7 mouse cellular contexts compared by ENCODE assay signal in genomic region chr1:118310780-118311621, GRCm38 (mm10). TPM values are rescaled to one million over a fixed set of nuclear protein-coding genes. Genes with fewer than 3 reads are reported as not detected.
DNase-seq lines count a peak whose midpoint lies in the region; ATAC-seq and TF ChIP-seq lines count a peak whose summit lies in the region.

No protein-coding gene starts in this region.

- peak; percentile 94 for DNase-seq in adrenal gland, adult 2 months
- peak; percentile 88 for DNase-seq in embryo, embryonic 11.5 days (ENCODE audit: low read depth, low spot score)
- peak; percentile 73 to 87 for DNase-seq in gastrocnemius, postnatal 4 days (ENCODE audit: low spot score in 2 of 2)
- peak; percentile 89 for DNase-seq in left cerebral cortex, postnatal 4 days

- peak overlapping the region; percentile 77 for H3K4me3 ChIP-seq in intestine, postnatal 0 days (ENCODE audit: low read depth, low read length)
- peak overlapping the region; percentile 84 for H3K4me3 ChIP-seq in midbrain, embryonic 12.5 days
- H3K4me3 ChIP-seq in small intestine, adult 2 months (ENCODE audit: low read depth, low read length), result peak overlapping the region; percentile 77

- intact Hi-C loops in left cerebral cortex, postnatal 4 days (cut with DNase I), result no loop called here

- under 1% methylated on average over 67 of the region's 67 CpGs for WGBS in intestine, postnatal 0 days
- under 1% methylated on average over 65 of the region's 67 CpGs for WGBS in midbrain, embryonic 12.5 days
- under 1% methylated on average over 67 of the region's 67 CpGs for WGBS in small intestine, adult 2 months

- ATAC-seq in intestine, postnatal 0 days, result peak; percentile 98
- ATAC-seq in midbrain, embryonic 12.5 days (ENCODE audit: low FRiP score, low read depth), result peak; percentile 100

- TF ChIP-seq POLR2A in small intestine, adult 2 months (IDR thresholded peaks at IDR 0.05; ENCODE audit: low read depth, low read length), result peak; percentile 50; the same call in 1 of the 2 replicates

- no peaks in the 10 kb centered on the region for H3K27me3 ChIP-seq in intestine, postnatal 0 days (replicated peaks; ENCODE audit: control insufficient read depth, insufficient read depth, low read length)
- H3K27me3 ChIP-seq in midbrain, embryonic 12.5 days, result 0 out of 2 replicates have a peak, but pooled peaks cover 3% of the 10 kb centered on the region
- H3K27me3 ChIP-seq in small intestine, adult 2 months (ENCODE audit: control insufficient read depth, insufficient read depth, low read length), result no peaks in the 10 kb centered on the region

- H3K36me3 ChIP-seq in intestine, postnatal 0 days (ENCODE audit: control insufficient read depth, insufficient read depth), result peaks cover 7% of the 10 kb centered on the region; the same call in 1 of the 2 replicates
- peaks cover 15% of the 10 kb centered on the region for H3K36me3 ChIP-seq in midbrain, embryonic 12.5 days
- H3K36me3 ChIP-seq in small intestine, adult 2 months (ENCODE audit: control insufficient read depth, insufficient read depth, low read length), result peaks cover 12% of the 10 kb centered on the region

- peak overlapping the region; percentile 76 for H3K4me2 ChIP-seq in intestine, postnatal 0 days (replicated peaks; ENCODE audit: low read depth)
- peak overlapping the region; percentile 64 for H3K4me2 ChIP-seq in midbrain, embryonic 12.5 days (replicated peaks)

- H3K9ac ChIP-seq in intestine, postnatal 0 days (ENCODE audit: low read depth, low read length), result peak overlapping the region; percentile 76
- peak overlapping the region; percentile 76 for H3K9ac ChIP-seq in midbrain, embryonic 12.5 days (replicated peaks)

- no peaks in the 10 kb centered on the region for H3K9me3 ChIP-seq in intestine, postnatal 0 days (ENCODE audit: control insufficient read depth)
- H3K9me3 ChIP-seq in midbrain, embryonic 12.5 days, result no peaks in the 10 kb centered on the region

- H3K4me1 ChIP-seq in intestine, postnatal 0 days (replicated peaks; ENCODE audit: control insufficient read depth, insufficient read depth, low read length), result peaks cover 5% of the 10 kb centered on the region; the same call in 1 of the 2 replicates
- peaks cover 8% of the 10 kb centered on the region for H3K4me1 ChIP-seq in midbrain, embryonic 12.5 days
- H3K4me1 ChIP-seq in small intestine, adult 2 months (ENCODE audit: control insufficient read depth, insufficient read depth, insufficient read length, low read length), result peaks cover 3% of the 10 kb centered on the region; the same call in 1 of the 2 replicates

- peak overlapping the region; percentile 94 for H3K27ac ChIP-seq in intestine, postnatal 0 days (ENCODE audit: low read depth, low read length)
- peak overlapping the region; percentile 86 for H3K27ac ChIP-seq in midbrain, embryonic 12.5 days (replicated peaks)
- peak overlapping the region; percentile 91 for H3K27ac ChIP-seq in small intestine, adult 2 months (ENCODE audit: insufficient read depth, low read depth, low read length)

- no peak for TF ChIP-seq CTCF in intestine, postnatal 0 days (IDR thresholded peaks at IDR 0.05; ENCODE audit: low read depth)
- TF ChIP-seq CTCF in small intestine, adult 2 months (IDR thresholded peaks at IDR 0.05; ENCODE audit: extremely low read depth, insufficient read length, insufficient replicate concordance, low read depth, low read length), result no peak

RNA-seq across cellular contexts. Expression of gene Tsn, which starts 0.5 kb away (rescaled TPM):
- 100 to 1,000 TPM; 125 to 128 TPM for total RNA-seq in adrenal gland, adult 2 months (2021)
- polyA plus RNA-seq in adrenal gland, adult 2 months (2012; rRNA removed), result 33.8 and 37.6 TPM in 2 replicates
- total RNA-seq in gastrocnemius, postnatal 4 days (2021), result 10 to 100 TPM; 87.6 to 88.1 TPM
- polyA plus RNA-seq in intestine, postnatal 0 days (2015; fragmentation: Nextera tagmentation; extraction: Ambion mirVana), result 138 TPM in 2 replicates
- total RNA-seq in left cerebral cortex, postnatal 4 days (2021), result 100 to 1,000 TPM; 179 to 180 TPM
- 414 and 419 TPM in 2 replicates for polyA plus RNA-seq in midbrain, embryonic 12.5 days (2016; fragmentation: Nextera tagmentation; extraction: Ambion mirVana)
- polyA plus RNA-seq in small intestine, adult 2 months (2012; rRNA removed), result 7.3 and 12.6 TPM in 2 replicates

RNA-seq across cellular contexts. Expression of gene Nifk, which starts 10.6 kb away (rescaled TPM):
- total RNA-seq in adrenal gland, adult 2 months (2021), result 10 to 100 TPM; 35.8 to 45.7 TPM
- polyA plus RNA-seq in adrenal gland, adult 2 months (2012; rRNA removed), result 1.7 and 2.4 TPM in 2 replicates
- 10 to 100 TPM; 27.2 to 29.4 TPM for total RNA-seq in gastrocnemius, postnatal 4 days (2021)
- polyA plus RNA-seq in intestine, postnatal 0 days (2015; fragmentation: Nextera tagmentation; extraction: Ambion mirVana), result 38.0 and 41.4 TPM in 2 replicates
- total RNA-seq in left cerebral cortex, postnatal 4 days (2021), result 10 to 100 TPM; 40.0 to 42.1 TPM
- polyA plus RNA-seq in midbrain, embryonic 12.5 days (2016; fragmentation: Nextera tagmentation; extraction: Ambion mirVana), result 78.7 and 79.7 TPM in 2 replicates
- 0.96 and 1.5 TPM in 2 replicates for polyA plus RNA-seq in small intestine, adult 2 months (2012; rRNA removed)

Comparison
In these comparisons a context has a peak if more than half of its experiments do, and no peak if none do; other contexts are left out.
1. Peak in every context shown above with its lines: DNase-seq, ATAC-seq, H3K4me3 ChIP-seq and H3K27ac ChIP-seq.
2. RNA of gene Nifk, which starts 10.6 kb away (polyA plus RNA-seq): 78.7 to 79.7 TPM in midbrain, embryonic 12.5 days and 38.0 to 41.4 TPM in intestine, postnatal 0 days; 1.7 to 2.4 TPM in adrenal gland, adult 2 months and 0.96 to 1.5 TPM in small intestine, adult 2 months; every median in the first group is over 10 times any median in the second.